Mouse (Mus musculus): ENCODE data around the gene Gabra1. TPM values are rescaled to one million over a fixed set of nuclear protein-coding genes. Genes with fewer than 3 reads are reported as not detected.

The Gabra1 gene
- not detected for polyA plus RNA-seq (2017; shearing (Covaris generic))

GRCm38 (mm10) chr11:42182825-42183152 is at the start of gene Gabra1:
Gene Gabra1, minus strand, starts transcription at chr11:42182930.

Other genes with a start within 250 kb of the Gabra1 start
- not detected for gene Gabrg2, start 182.1 kb downstream of the Gabra1 start, polyA plus RNA-seq (2017; shearing (Covaris generic))
- gene Gabra6, start 138.1 kb upstream of the Gabra1 start, polyA plus RNA-seq (2017; shearing (Covaris generic)), result not detected
- not detected for gene Gabrb2, start 236.8 kb upstream of the Gabra1 start, polyA plus RNA-seq (2017; shearing (Covaris generic))

Measured in activated CD4-positive, CD25-positive, alpha-beta regulatory T cell, adult 9 weeks (primary cell).